Mouse (Mus musculus) cerebellum, postnatal 10 days (tissue): ENCODE data around the gene Lrp2.

ENCODE experiments used
- DNase-seq, 2 experiments: peaks; one replicate each; pipeline ENCODE4 v3.0.0; 2021; ENCODE audit warnings: mixed read lengths in 2 of 2

Lrp2 gene

DNA sequence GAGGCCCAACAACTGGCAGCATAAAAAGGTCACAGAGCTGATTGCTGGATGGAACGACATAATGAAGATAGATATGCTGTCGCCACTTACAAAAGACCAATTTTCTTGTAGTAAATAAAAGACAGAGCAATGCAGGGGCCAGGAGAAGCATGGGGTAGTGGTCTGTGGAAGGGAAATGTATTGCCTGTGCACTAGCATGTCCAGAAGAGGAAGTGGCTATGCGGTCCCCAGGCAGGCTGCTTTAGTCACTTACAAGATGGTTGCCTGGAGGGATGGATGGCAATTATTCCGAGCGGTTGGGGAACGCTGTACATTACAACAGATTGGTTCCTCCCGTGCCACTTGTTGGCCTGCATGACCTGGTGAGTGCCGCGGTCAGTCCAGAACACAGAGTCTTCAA lies 85.5 kb downstream of the Lrp2 start:
- no peak for DNase-seq

DNA sequence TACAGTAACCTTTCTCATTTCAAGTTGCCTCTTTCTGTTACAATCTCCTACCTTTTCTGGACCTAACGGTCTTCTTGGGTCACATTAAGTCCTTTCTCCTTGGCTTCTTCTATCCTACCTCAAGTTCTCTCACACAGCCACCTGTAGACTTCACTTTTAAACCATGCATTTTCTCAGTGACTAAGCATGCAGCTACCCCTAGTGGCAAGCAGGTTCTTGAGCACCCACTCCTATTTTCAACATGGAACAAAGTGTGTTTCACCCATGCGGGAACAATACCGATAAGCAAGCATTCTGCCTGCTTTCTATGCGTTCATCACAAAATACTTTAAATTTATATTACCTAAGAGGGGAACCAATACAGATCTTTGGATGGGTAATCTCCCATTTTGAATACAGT lies 92.7 kb downstream of the Lrp2 start:
- DNase-seq = peak; percentile 13 to 24

DNA sequence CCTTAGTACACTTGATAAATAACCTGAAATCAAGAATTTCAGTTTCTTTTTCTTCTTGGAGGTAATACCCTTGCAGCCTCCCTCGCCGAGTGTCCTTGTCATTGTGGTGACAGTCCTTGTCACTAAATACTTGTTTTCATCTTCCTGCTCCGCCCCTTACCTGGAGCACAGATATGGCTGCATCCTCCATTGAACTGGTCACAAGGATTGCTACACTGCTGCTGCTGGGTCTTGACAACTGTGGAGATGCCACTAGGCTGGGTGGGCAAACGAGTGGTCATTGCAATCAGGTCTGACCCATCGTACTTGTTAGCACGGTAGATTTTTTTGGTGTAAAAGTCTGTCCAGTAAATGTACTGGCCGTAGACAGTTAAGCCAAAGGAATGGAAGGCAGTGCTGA lies 104.9 kb downstream of the Lrp2 start:
- no peak for DNase-seq

DNA sequence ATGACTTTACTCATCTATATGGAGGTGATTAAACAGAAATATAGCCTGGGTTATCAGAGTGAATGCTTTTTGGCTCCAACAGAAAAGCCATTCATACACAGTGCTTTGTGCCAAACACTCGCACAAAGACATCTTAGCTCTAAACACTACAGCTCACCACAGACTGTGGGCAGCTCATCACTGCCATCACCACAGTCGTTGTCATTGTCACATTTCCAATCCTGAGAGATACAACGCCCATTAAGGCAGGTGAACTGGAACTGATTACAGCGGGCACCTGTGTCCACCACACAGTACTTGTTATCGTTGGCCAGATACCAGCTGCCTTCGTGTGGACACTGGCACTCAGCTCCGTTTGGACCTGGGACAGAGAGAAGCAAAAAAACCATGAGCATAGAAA lies 106.0 kb downstream of the Lrp2 start:
- peak; percentile 29 to 38 for DNase-seq

DNA sequence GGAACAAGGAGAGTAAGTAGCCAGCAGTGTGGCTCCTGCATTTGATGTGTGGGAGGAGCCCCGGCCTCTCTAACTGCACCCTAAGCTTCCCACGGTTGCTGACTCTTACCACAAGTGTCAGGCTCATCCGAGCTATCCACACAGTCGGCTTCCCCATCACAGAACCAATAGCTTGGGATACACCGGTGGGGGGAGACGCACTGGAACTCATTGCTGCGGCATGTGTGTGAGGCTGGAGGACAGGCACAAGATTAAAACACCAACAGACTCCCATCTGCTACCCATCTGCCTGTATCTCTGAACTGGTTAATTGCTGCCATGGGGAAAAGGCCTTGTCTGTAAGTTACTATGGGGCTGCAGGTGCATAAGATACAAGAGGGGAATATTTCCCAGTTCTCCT lies 109.0 kb downstream of the Lrp2 start:
- DNase-seq = peak; percentile 34 to 52

DNA sequence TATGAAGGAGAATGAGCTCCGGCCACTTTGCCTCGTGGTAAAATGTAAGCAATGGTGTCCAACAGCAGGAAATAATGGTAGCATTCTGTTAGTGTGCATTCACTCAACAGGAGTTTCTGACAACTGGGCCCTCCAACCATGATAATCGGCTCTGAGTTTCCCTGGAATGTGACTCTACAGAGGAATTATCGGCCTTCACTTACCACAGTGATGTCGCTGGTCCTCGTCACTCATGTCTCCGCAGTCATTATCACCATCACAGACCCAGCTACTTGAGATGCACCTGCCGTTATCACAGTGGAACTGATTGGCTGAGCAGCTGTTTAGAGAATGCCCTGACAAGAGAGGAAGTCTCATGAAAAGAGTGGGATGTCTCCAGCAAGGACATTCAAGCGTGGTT lies 110.7 kb downstream of the Lrp2 start:
- DNase-seq = no peak

DNA sequence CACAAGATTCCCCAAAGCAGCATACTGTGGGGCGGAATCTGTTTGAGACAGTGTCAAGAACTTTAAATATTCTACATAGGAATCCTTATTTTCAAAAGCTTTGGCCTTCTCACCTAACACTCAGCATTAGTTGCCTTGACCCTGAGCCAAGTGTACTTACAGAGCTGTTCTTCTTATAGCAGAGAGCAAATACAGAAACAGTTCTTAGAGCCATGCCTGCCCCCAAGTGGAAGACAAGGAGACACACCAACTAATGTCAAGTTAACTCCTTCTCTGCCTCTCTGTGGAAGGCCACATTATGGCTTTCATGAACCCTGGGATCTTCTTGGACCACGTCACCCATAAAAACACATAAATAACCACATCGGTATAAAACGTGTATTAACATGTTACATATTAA lies 114.0 kb downstream of the Lrp2 start:
- DNase-seq = no peak

DNA sequence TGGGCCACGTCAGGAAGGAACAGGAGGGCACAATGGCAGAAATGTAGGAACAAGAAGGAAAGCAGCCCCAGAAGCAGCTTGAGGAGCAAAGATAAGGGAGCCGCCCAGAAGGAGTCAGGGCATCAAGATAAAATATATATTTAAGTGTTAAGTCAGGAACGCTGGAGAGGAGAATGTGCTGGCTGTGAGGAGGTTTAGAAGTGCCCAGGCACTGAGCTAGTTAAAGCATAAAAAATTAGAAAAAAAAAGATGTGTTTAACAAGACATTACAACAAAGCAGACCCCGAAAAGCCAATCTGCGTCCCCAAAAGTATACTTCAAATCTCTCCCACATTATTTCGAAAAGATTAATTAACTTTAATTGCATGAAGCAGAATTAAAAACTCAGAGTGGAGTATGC lies 122.3 kb downstream of the Lrp2 start:
- no peak for DNase-seq

DNA sequence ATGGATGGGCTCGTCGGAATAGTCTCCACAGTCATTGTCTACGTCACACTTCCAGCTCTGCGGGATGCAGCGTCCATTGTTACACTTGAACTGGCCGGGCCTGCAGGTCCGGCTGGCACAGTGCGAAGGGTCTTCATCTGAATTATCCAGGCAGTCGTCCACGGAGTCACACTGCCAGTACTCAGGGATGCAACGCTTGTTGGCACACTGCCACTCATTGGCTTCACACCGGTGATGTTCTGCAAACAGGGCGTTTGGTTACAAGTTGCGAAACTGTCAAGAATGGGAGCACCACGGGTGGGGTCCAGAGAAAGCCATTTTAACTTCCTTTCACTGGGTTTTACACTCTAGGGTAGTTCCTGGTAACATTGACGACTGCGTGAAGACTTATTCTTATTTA lies 126.4 kb downstream of the Lrp2 start:
- DNase-seq = peak; percentile 63 to 75

DNA sequence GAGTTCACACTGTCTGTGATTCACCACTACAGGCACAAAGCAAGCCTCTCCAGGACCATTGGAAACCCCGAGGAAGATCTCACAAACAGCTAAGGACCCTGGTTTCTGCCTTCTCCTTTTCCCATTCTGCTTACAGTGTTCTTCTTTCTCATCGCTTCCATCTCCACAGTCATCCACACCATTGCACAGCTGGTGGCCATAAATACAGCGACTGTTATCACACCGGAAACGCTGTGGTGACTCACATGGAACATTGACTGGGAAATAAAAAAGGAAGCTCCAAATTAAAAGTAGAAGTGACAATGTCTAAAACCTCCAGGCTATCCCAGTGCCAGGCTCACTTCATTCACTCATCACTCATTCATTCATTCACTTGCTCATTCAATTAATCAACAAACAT lies 134.7 kb downstream of the Lrp2 start:
- DNase-seq = no peak

DNA sequence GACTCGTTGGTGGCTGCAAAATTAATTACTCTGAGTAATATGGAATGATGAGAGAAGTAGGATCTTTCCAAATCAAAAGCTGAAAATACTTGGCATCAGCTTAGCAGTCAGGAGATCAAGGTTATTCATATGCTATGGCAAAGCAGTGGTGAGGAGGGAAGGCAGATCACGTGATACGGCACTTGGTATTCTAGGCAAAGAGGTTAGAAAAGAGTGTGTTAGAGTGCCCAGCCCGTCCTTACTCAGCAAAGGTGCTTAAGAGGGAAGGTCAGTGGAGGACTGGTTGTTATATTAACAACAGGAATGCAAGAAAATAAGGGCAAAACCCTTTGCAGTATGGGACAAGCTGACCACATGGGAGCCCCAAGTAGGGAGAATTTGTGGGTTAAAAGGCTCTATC lies 137.3 kb downstream of the Lrp2 start:
- DNase-seq = no peak

DNA sequence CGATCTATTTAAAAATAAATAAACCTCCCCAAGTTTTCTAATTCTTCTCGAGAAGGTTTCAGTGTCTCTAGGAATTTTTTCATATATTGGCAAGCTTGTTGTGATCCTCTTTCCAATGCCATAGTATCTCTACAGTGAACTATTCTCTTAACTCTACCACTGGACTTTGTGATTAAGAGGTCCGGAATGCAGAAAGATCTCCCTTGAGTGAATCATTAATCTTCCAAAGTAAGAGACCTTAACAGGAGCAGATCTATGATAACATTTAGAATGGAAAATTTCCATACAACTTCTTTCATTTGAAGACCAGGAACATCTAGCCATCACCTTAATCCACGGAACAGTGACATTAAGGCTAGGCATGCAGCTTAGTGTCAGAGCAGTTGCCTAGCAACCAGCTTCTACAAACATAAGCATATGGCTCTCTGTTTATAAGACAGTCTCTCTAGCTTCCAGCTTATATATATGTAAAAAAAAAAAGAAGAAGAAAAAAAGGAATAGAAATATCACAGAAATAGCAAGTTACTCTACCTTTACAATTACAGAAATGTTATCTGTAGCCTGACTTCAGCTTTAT lies 139.9 kb downstream of the Lrp2 start:
- no peak for DNase-seq

DNA sequence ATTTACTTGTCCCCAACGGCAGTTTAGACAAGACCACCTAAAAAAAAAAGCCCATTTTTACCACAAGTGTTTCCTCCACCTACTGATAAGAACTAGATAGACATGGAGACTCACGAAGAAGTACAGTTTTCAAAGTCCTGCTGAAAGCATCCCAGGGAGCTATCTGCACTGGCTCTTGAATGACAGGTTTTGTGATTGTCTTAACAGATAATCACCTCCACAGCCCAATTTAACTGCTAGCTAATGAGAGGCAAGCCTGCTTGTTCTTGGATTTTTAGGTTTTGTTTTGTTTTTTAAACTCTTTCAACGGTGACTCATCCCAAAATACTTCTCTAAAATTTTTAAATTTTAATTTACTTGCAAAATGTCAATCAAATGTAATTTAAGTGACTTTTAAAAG lies 144.2 kb downstream of the Lrp2 start:
- no peak for DNase-seq

DNA sequence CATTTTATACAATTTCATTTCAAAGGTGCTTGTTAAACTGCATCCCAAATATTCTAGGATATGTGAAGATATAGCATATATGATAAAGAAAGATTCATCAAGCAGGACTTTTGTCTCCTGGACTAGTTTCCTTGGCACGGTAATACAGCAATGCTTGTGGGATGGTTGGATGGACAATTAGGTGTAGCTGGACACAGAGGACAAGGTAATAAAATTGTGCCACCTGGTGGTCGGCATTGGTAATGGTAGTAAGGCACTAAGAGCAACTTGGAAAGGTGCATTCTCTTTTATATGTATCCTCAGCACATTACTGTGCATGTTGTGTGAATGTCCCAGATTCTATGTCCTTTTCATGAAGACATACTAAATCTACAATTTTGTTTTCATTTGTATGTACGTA lies 157.7 kb downstream of the Lrp2 start:
- peak; percentile 90 to 93 for DNase-seq

DNA sequence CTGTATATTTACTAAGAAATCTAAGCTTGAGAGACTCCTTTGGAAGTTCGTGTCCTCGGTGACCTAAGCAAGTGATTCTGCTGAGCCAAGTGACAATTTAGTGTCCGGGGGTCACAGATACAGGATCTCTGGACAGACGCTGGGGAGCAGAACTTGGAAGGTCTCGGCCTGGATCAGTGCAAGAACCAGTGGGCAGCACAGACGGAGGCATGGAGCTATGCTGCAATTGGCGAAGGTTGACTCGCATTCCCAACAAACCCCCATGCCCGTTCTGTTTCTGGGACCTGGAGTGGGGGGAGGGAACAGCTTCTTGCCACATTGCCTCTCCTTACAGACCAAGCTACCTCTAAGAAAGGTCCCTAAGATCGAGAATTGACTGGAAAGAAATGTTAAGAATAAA lies 158.7 kb downstream of the Lrp2 start:
- no peak for DNase-seq

DNA sequence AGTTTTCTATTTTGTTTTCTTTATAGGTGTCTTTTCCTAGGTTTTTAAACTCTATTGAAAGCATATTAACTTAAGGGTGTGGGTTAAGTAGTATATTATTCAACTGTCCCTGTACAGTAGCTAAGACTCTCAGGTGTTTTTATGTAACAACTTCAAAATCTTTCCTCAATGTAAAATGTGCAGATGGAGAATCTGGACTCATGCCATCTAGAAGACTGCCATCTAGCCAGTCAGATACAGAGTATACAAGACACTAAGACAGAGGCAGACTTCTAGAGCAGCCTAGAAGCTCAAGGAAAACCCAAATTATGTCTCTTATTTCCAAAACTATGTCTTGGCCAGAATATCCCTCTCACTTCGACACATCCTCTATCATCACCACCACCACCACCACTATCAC lies 159.8 kb downstream of the Lrp2 start:
- peak; percentile 29 to 40 for DNase-seq

DNA sequence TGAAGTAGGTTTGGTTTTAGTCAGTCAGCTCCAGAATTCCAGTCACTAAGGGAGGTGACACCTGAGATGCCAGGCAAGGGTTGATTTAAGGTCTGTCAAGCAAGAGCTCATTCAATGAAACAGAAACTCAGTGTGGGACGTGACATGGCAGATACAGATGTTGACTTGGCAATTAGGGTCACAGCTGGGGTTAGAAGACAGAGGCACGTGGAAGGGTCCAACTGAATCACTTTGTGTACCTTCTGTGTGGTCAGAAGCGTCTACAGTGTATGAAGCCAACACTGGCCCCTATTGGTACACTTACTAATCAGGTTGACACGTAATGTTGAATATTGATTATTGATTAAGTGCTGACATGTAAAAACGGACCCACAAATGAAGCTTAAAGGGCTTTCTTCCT lies 161.0 kb downstream of the Lrp2 start:
- no peak for DNase-seq

DNA sequence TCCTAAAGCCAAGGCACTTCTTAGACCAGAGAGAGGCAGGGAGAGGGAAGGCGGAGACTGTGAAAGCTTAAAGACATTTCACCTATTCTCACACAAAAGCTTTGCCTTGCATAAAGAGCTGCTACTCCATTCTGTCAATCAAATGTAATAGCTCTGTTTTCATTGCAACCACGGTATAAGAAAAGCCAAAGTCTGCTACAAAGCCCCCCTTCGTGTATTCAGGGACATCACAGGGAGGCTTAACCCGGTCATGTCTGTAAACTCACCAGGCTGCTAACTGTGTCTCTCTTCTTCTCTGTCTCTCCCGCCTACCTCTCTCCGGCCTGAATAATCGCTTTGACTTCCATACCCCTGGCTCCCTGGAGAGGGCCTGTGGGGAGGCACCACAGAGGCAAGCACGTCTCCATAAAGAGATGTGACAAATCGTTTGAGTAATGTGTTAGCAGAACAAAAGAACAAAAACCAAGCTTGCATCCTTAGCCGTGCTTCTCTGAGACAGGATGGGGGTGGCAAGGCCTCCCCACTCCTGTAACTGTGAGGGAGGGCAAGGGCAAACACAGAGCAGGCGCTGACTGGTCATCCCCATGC lies 167.5 kb downstream of the Lrp2 start:
- DNase-seq = no peak

DNA sequence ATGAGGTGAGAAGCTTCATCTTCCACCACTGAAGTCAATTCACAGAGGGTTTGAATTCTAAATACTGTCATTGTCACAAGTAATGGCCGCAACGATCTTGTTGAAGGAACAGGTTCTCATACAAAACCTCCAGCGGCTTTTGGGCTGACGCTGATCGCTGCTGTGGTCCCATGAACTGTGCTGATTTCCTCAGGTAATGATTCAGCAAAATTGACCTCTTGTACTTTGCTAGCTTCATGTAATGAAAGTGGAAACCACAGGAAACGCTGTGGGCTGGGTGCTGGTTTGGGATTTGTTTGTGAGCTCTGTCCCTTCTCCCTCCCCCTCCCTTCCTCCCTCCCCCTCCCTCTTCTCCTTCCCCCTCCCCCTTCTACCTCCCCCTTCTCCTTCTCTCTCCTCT lies 170.8 kb downstream of the Lrp2 start:
- DNase-seq = no peak

DNA sequence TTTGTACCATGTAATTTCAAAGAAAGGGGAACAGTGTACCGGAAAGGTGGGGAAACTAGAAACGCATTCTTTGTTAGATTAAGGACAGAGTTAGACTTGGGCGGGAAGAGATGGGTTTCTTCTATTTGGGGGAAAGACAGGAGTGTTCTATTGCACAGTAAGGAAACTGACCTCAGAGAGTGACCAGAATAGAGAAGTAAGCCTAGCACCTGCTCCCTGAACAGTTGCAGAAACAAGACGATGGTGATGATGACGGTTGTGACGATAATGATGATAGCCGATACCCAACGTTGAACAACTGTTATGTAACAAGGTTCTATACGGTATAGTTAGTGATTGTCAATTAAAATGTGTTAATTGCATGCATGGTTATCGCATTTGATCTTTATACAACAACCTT lies 171.3 kb downstream of the Lrp2 start:
- DNase-seq = no peak

DNA sequence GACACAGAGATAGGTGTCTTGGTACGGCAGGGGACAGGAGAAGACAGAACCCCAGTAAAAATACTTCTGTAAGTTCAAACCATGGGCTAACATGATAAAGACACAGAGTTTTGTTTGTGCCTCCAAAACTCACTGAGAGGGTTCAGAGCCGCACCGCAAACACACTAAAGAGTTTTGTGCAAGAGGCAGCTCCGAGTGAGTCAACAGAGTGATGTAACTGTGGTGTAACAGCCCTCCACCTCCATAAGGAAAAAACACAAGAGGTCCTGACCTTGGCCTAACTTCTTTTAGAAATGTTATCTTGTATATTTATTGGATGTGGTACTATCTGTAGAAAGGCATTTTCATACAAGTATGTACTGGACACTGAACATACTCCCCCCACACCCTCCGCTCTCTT lies 180.2 kb downstream of the Lrp2 start:
- DNase-seq = no peak

DNA sequence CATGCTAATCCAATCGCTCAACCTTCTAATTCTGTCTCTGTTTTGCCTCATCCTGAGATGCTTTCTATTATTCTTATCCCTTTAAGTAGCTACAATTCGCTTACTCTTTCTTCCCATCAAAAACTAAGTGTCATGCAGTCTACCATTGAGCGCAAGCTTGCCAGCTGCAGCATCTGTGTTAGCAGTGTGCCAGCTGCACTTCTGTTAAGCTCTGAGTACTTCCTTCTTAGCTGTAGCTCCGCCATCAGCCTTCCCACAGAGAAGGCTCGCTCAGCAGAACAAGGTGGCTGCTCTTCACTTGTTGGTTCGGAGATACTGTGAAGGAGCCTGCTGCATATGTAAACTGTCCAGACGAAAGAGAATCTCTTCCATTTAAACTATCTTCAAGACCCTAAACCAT lies 183.6 kb downstream of the Lrp2 start:
- DNase-seq = peak in 1 of 2 experiments; percentile 14

DNA sequence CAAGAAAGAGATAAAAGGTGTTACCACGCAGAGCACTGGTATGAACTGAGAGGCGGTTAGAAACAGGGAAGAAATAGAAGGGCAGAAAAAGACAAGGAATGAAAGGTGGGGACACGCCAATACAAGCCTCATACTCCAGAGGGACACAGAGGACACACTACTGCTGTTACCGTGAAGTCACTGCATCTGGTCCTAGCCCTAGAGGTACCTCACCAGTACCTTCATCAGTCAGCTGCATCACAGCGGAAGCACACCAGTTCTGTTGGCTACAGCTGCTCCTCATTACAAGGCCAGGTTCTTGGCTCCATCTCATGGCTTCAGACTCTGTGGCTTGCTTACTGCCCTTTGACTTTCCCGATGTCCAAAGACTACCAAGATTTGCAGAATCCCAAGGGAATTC lies 184.0 kb downstream of the Lrp2 start:
- DNase-seq = no peak

DNA sequence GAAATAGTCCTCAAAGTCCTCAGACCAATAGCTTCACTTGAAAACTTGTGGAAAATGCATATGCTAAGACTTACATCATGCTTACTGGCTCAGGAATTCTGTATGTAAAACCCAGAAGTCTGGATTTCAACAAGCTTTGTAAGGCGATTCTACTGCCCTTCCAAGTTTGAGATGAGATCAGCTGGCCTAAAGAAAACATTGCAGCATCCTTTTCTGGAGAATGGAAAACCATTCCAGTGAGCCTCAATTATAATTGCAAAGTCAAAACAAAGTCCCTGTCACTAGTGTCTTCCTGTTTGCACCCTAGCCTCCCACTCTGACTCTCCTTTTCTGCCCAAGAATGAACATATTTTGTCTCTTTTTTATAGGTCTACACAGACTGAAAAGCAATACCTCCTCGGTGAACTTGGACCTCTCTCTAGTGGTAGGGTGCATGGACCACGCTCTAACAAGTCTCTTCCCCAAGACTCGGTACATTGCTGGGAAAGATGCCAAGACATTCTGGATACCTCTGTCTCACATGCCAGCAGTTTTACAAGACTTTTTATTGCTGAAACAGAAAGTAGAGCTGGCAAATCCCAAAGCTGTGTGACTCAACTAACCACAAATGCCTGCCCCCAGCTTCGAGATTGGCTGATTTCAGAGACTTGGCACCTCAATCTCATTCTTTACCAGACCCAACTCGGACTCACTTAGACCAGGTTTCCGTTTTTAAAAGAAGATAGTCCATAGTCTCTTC lies 184.8 kb downstream of the Lrp2 start:
- DNase-seq = peak in 1 of 2 experiments; percentile 6
